Mouse (Mus musculus) heart, embryonic 14.5 days (tissue): ENCODE measurements around the gene C1qtnf5. TPM values are rescaled to one million over a fixed set of nuclear protein-coding genes. Genes with fewer than 3 reads are reported as not detected.

ENCODE experiments used
- ATAC-seq: fragments of 200-750 bp; cut with Nextera tagmentation; 2 replicates; pipeline ENCODE4 v1.8.0; 2017; ENCODE audit warnings: low read depth, moderate TSS enrichment; ENCODE audit not compliant: insufficient number of reproducible peaks, insufficient read depth, low FRiP score
- H3K27ac ChIP-seq, 2 experiments: fragments of 200-500 bp in 1 of 2; fragments of 300-500 bp in 1 of 2; sonication (generic) in 1 of 2; replicated peaks in 1 of 2; 2 replicates each; pipeline ENCODE4 v1.5.1; 2012 to 2014; ENCODE audit warnings: low read depth in 2 of 2, low read length in 2 of 2, control low read depth in 1 of 2, mild to moderate bottlenecking in 1 of 2, mixed read lengths in 1 of 2; ENCODE audit not compliant: control insufficient read depth in 1 of 2, insufficient read depth in 1 of 2
- H3K27me3 ChIP-seq: fragments of 300-500 bp; sonication (generic); 2 replicates; pipeline ENCODE4 v1.6.1; 2014; ENCODE audit warnings: mild to moderate bottlenecking, low read length, control low read depth; ENCODE audit not compliant: control insufficient read depth, insufficient read depth
- H3K36me3 ChIP-seq: fragments of 300-500 bp; sonication (generic); 2 replicates; pipeline ENCODE4 v1.6.1; 2014; ENCODE audit warnings: mild to moderate bottlenecking, control low read depth, low read length, mixed read lengths; ENCODE audit not compliant: control insufficient read depth, insufficient read depth
- H3K4me1 ChIP-seq, 2 experiments: fragments of 200-500 bp in 1 of 2; fragments of 300-500 bp in 1 of 2; sonication (generic) in 1 of 2; 2 replicates each; pipeline ENCODE4 v1.6.1; 2012 to 2014; ENCODE audit warnings: low read length in 2 of 2, control low read depth in 1 of 2, mixed read lengths in 1 of 2; ENCODE audit not compliant: control insufficient read depth in 2 of 2, insufficient read depth in 2 of 2
- H3K4me2 ChIP-seq: fragments of 300-500 bp; sonication (generic); 2 replicates; pipeline ENCODE4 v1.6.1; 2014; ENCODE audit warnings: mild to moderate bottlenecking, low read length
- H3K4me3 ChIP-seq, 2 experiments: fragments of 200-500 bp in 1 of 2; fragments of 300-500 bp in 1 of 2; sonication (generic) in 1 of 2; 2 replicates each; pipeline ENCODE4 v1.5.1; 2012 to 2014; ENCODE audit warnings: low read length in 2 of 2, mild to moderate bottlenecking in 2 of 2, control low read depth in 1 of 2, low read depth in 1 of 2, moderate library complexity in 1 of 2; ENCODE audit not compliant: control insufficient read depth in 1 of 2, insufficient read depth in 1 of 2
- H3K9ac ChIP-seq: fragments of 300-500 bp; sonication (generic); 2 replicates; pipeline ENCODE4 v1.6.1; 2014; ENCODE audit warnings: mild to moderate bottlenecking, low read length
- H3K9me3 ChIP-seq: fragments of 300-500 bp; sonication (generic); 2 replicates; pipeline ENCODE4 v1.6.1; 2016; ENCODE audit warnings: low read length, control low read depth; ENCODE audit not compliant: control insufficient read depth
- WGBS: fragments of 180-500 bp; shearing (Covaris S2); extraction: QIAGEN DNeasy Blood & Tissue Kit; methylation state at CpG from one replicate; pipeline ENCODE4 v1.1.7; 2014; 5-methylcytosine and 5-hydroxymethylcytosine counted together
- polyA plus RNA-seq: library from polyadenylated mRNA; unstranded; fragments of >200 nt; fragmentation: Nextera tagmentation; extraction: Ambion mirVana; gene quantifications from 2 replicates; pipeline ENCODE4 v1.2.1, GENCODE M21; 2014

C1qtnf5 gene
- polyA plus RNA-seq, 1 experiment from 2014 or later: 2.7 TPM

GRCm38 (mm10) chr9:44085741-44086665, 21.0 kb upstream of the C1qtnf5 start:
- 31% methylated on average over 15 of the region's 15 CpGs for WGBS
- H3K4me3 ChIP-seq: peak overlapping the region; percentile 72 to 75
- H3K4me2 ChIP-seq: peak overlapping the region; percentile 96
- peak overlapping the region; percentile 96 for H3K9ac ChIP-seq
- peak overlapping the region; percentile 61 to 94 for H3K27ac ChIP-seq
- no peaks in the 10 kb centered on the region for H3K9me3 ChIP-seq
- H3K4me1 ChIP-seq: peaks cover 42 to 67% of the 10 kb centered on the region in 2 experiments
- H3K36me3 ChIP-seq: peaks cover 21% of the 10 kb centered on the region
- no peaks in the 10 kb centered on the region; the same call in 1 of the 2 replicates for H3K27me3 ChIP-seq
- ATAC-seq: no peak

DNA sequence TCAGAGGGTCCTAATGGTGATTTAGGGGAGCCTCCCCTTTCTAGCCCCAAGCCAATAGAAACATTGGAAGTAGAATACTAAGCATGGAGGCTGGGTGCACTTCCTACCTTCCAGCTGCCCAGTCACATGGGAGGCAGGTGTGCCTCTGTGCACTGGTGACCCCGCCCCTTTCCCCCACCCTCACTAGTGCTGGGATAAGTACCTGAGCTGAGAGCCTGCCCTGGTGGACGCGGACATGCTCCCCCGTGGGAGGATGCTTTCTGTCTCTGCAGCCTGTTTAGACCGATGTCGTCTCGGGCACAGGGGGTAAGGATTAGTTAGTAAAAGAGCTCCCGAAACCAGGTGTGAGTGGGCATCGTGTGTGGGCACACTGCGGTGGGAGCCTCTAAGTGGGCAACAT, 20.1 kb upstream of the C1qtnf5 start:
- Histone ChIP-seq H3K9ac (peak overlapping the region; percentile 96), H3K4me3 (peak overlapping the region; percentile 31 to 75)

GRCm38 (mm10) chr9:44087761-44088455, 19.1 kb upstream of the C1qtnf5 start:
- Histone ChIP-seq H3K36me3 (peaks cover 40% of the 10 kb centered on the region), H3K27ac (peak overlapping the region; percentile 93 to 94), H3K4me1 (peaks cover 38 to 51% of the 10 kb centered on the region in 2 experiments), H3K27me3 (no peaks in the 10 kb centered on the region; the same call in 1 of the 2 replicates), H3K9me3 (no peaks in the 10 kb centered on the region), H3K9ac (peak overlapping the region; percentile 96), H3K4me2 (peak overlapping the region; percentile 96), H3K4me3 (peak overlapping the region; percentile 31 to 75)
- 5% methylated on average over 15 of the region's 15 CpGs for WGBS
- ATAC-seq: peak; percentile 72

More for the DNA sequence above, 20.1 kb upstream of the C1qtnf5 start:
- Histone ChIP-seq H3K27ac (peak overlapping the region; percentile 86 to 94), H3K4me2 (peak overlapping the region; percentile 96), H3K4me1 (peaks cover 39 to 59% of the 10 kb centered on the region in 2 experiments), H3K27me3 (no peaks in the 10 kb centered on the region; the same call in 1 of the 2 replicates), H3K36me3 (peaks cover 30% of the 10 kb centered on the region), H3K9me3 (no peaks in the 10 kb centered on the region)
- ATAC-seq: no peak
- WGBS: 32% methylated on average over 10 of the region's 10 CpGs

GRCm38 (mm10) chr9:44088877-44089608, 18.0 kb upstream of the C1qtnf5 start:
- peaks cover 37 to 42% of the 10 kb centered on the region in 2 experiments for H3K4me1 ChIP-seq
- H3K36me3 ChIP-seq: peaks cover 51% of the 10 kb centered on the region
- peak overlapping the region; percentile 93 to 94 for H3K27ac ChIP-seq
- H3K4me2 ChIP-seq: peak overlapping the region; percentile 96
- ATAC-seq: no peak
- 24% methylated on average over 12 of the region's 12 CpGs for WGBS
- H3K9me3 ChIP-seq: no peaks in the 10 kb centered on the region
- H3K4me3 ChIP-seq: peak overlapping the region in 1 of 2 experiments; percentile 75; a peak in 1 of 4 replicates
- H3K9ac ChIP-seq: peak overlapping the region; percentile 96
- no peaks in the 10 kb centered on the region; the same call in 1 of the 2 replicates for H3K27me3 ChIP-seq

GRCm38 (mm10) chr9:44093612-44094503, 13.2 kb upstream of the C1qtnf5 start:
- Histone ChIP-seq H3K9ac (no peak overlapping the region), H3K27ac (peak overlapping the region; percentile 35 to 47; a peak in 3 of 4 replicates), H3K9me3 (no peaks in the 10 kb centered on the region), H3K36me3 (peaks cover 60% of the 10 kb centered on the region), H3K4me1 (peaks cover 24 to 33% of the 10 kb centered on the region in 2 experiments), H3K4me3 (no peak overlapping the region), H3K27me3 (no peaks in the 10 kb centered on the region), H3K4me2 (no peak overlapping the region)
- WGBS: 36% methylated on average over 24 of the region's 24 CpGs
- peak; percentile 47; the same call in 1 of the 2 replicates for ATAC-seq

DNA sequence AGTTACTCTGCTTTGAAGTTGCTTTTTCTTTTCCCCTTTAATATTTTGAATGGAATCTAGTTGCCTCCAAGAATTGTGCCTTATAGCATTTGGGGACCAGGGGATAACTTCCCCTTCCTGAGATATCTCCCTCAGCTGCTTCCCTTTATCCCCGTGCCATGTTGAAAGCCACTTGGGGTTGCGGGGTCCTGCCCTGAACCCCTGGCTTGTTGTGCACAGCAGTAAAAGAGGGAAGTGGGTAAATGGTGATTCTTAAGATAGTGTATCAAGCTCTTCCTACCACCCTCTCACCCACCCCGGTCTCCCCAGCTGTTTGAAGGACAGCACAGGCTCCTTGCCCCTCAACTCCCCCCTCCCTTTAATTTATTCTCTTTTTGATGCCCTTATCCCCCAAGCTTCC, 12.3 kb upstream of the C1qtnf5 start:
- no peak overlapping the region for H3K9ac ChIP-seq

More for the DNA sequence above, 12.3 kb upstream of the C1qtnf5 start:
- no peaks in the 10 kb centered on the region for H3K27me3 ChIP-seq
- WGBS: 70% methylated on average over 3 of the region's 3 CpGs
- peaks cover 52% of the 10 kb centered on the region for H3K36me3 ChIP-seq
- ATAC-seq: no peak
- H3K27ac ChIP-seq: 0 out of 4 replicates have a peak overlapping the region, but pooled peaks of 1 of the 2 experiments have one; percentile 19
- peaks cover 15 to 24% of the 10 kb centered on the region in 2 experiments for H3K4me1 ChIP-seq
- no peak overlapping the region for H3K4me3 ChIP-seq
- no peak overlapping the region for H3K4me2 ChIP-seq
- no peaks in the 10 kb centered on the region for H3K9me3 ChIP-seq
